Mouse (Mus musculus) adrenal gland, adult 18-20 months (tissue): ENCODE data around the gene Erh. TPM values are rescaled to one million over a fixed set of nuclear protein-coding genes. Genes with fewer than 3 reads are reported as not detected.

ENCODE experiments used
- DNase-seq, 2 experiments: peaks; one replicate each; pipeline ENCODE4 v3.0.0; 2021 to 2022; ENCODE audit warnings: low spot score in 2 of 2
- total RNA-seq, 2 experiments: library from RNA; stranded (reverse); gene quantifications; 1 replicate in 1 of 2; 2 replicates in 1 of 2; pipeline ENCODE4 v1.2.3; 2021

Gene Erh
- total RNA-seq, 2 experiments from 2014 or later = 41.4 to 54.2 TPM

GRCm38 (mm10) chr12:80620501-80620900, 23.6 kb downstream of the Erh start:
- no peak for DNase-seq

GRCm38 (mm10) chr12:80615371-80616257, 28.5 kb downstream of the Erh start:
- DNase-seq = no peak

- DNase-seq = no peak
Measured at GRCm38 (mm10) chr12:80612113-80612791, 31.9 kb downstream of the Erh start.

GRCm38 (mm10) chr12:80609928-80610327, 34.2 kb downstream of the Erh start:
- no peak for DNase-seq

- no peak for DNase-seq
Measured at GRCm38 (mm10) chr12:80608576-80608975, 35.6 kb downstream of the Erh start.

- DNase-seq = no peak
Measured at GRCm38 (mm10) chr12:80604218-80604617, 39.9 kb downstream of the Erh start.

- no peak for DNase-seq
Measured at GRCm38 (mm10) chr12:80603566-80603965, 40.6 kb downstream of the Erh start.

- no peak for DNase-seq
Measured at GRCm38 (mm10) chr12:80602432-80602831, 41.7 kb downstream of the Erh start.

- no peak for DNase-seq
Measured at GRCm38 (mm10) chr12:80601597-80602269, 42.4 kb downstream of the Erh start.

- no peak for DNase-seq
Measured at GRCm38 (mm10) chr12:80598756-80599155, 45.4 kb downstream of the Erh start.

GRCm38 (mm10) chr12:80598236-80598635, 45.9 kb downstream of the Erh start:
- no peak for DNase-seq

- DNase-seq = no peak
Measured at GRCm38 (mm10) chr12:80595968-80596367, 48.2 kb downstream of the Erh start.

GRCm38 (mm10) chr12:80595566-80595965, 48.6 kb downstream of the Erh start:
- DNase-seq = no peak

GRCm38 (mm10) chr12:80594781-80595180, 49.4 kb downstream of the Erh start:
- DNase-seq = no peak

- DNase-seq = no peak
Measured at GRCm38 (mm10) chr12:80594141-80594540, 50.0 kb downstream of the Erh start.

GRCm38 (mm10) chr12:80584973-80585372, 59.2 kb downstream of the Erh start:
- no peak for DNase-seq

Other genes starting within 250 kb of the Erh start
- 10 to 100 TPM; 30.6 to 33.7 TPM for gene Dcaf5, start 207.7 kb downstream of the Erh start, total RNA-seq
- 10 to 100 TPM; 20.5 to 22.3 TPM for gene Exd2, start 181.2 kb downstream of the Erh start, total RNA-seq
- 10 to 100 TPM in 1 of 2 experiments, 1 to 10 TPM in 1; 8.9 to 10.3 TPM for gene Galnt16, start 126.1 kb downstream of the Erh start, total RNA-seq
- gene Slc39a9, start 458 bp downstream of the Erh start, total RNA-seq = 10 to 100 TPM; 39.8 to 50.0 TPM
- gene Plekhd1, start 48.2 kb upstream of the Erh start, total RNA-seq = not detected
- gene Ccdc177, start 116.3 kb upstream of the Erh start, total RNA-seq = not detected
- 10 to 100 TPM; 48.2 to 56.2 TPM for gene Susd6, start 146.2 kb upstream of the Erh start, total RNA-seq